Comparison of ENCODE assay signal across 7 mouse cellular contexts in the genomic region with DNA sequence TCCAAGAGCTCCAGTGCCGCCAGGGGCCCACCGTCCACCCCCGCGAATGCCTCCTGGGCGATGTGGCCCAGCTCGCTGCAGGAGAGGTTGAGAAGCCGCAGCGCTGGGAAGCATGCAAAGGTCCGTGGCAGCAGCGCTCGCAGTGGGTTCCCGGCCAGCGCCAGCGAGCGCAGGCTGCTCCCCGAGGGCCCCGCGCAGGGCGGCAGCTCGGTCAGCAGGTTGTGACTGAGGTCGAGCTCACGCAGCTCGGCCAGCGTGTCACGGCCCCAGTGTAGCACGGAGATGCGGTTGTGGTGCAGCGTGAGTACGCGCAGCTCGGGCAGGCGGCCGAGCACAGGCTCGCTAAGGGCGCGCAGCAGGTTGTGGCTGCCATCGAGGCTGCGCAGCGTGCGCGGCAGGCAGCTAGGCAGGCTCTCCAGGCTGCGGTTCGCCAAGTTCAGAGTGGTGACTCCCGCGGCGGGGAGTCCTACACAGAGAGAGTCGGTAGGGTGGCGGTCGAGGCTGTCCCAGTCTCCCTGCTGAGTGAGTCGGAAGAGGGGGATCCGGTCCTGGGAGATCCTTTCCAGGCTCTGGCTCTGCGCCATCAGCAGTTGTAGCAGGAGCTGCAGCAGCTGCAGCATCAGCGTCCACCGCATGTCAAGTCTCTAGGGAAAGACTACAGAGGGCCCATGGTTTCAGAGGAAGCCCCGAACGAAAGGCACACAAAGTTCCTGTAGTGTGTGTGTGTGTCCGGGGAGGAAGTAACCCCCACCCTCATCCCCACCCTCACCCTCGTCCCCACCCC. TPM values are rescaled to one million over a fixed set of nuclear protein-coding genes. Genes with fewer than 3 reads are reported as not detected.
DNase-seq lines count a peak whose midpoint lies in the region; ATAC-seq and TF ChIP-seq lines count a peak whose summit lies in the region.

No protein-coding gene starts in this region.

- H3K27me3 ChIP-seq in lung, embryonic 14.5 days (ENCODE audit: insufficient read depth, low read length), result peaks cover 38% of the 10 kb centered on the region; the same call in 1 of the 2 replicates
- H3K27me3 ChIP-seq in embryonic facial prominence, embryonic 15.5 days, result peaks cover 39% of the 10 kb centered on the region
- H3K27me3 ChIP-seq in hindbrain, embryonic 14.5 days (ENCODE audit: control insufficient read depth, insufficient read depth, low read length), result peaks cover 39% of the 10 kb centered on the region
- H3K27me3 ChIP-seq in liver, embryonic 14.5 days (ENCODE audit: control insufficient read depth, insufficient read depth, low read length), result peaks cover 27% of the 10 kb centered on the region

- peak; percentile 82 for ATAC-seq in lung, embryonic 14.5 days (ENCODE audit: insufficient read depth)
- peak; percentile 73 for ATAC-seq in embryonic facial prominence, embryonic 15.5 days (ENCODE audit: insufficient number of reproducible peaks, low FRiP score, low TSS enrichment, low read depth)
- ATAC-seq in hindbrain, embryonic 14.5 days (ENCODE audit: low FRiP score), result peak; percentile 75
- peak; percentile 26; the same call in 1 of the 2 replicates for ATAC-seq in liver, embryonic 14.5 days (ENCODE audit: insufficient read depth)

- peak overlapping the region; percentile 93 for H3K4me2 ChIP-seq in lung, embryonic 14.5 days
- H3K4me2 ChIP-seq in embryonic facial prominence, embryonic 15.5 days (replicated peaks), result peak overlapping the region; percentile 96
- H3K4me2 ChIP-seq in hindbrain, embryonic 14.5 days (replicated peaks), result peak overlapping the region; percentile 72
- H3K4me2 ChIP-seq in liver, embryonic 14.5 days (ENCODE audit: low read depth), result peak overlapping the region; percentile 53

- TF ChIP-seq EP300 in liver, embryonic 14.5 days (IDR thresholded peaks at IDR 0.05; ENCODE audit: low read depth), result no peak

- no peaks in the 10 kb centered on the region for H3K36me3 ChIP-seq in lung, embryonic 14.5 days (ENCODE audit: insufficient read depth)
- no peaks in the 10 kb centered on the region for H3K36me3 ChIP-seq in embryonic facial prominence, embryonic 15.5 days
- H3K36me3 ChIP-seq in hindbrain, embryonic 14.5 days (replicated peaks; ENCODE audit: control insufficient read depth, insufficient read depth), result no peaks in the 10 kb centered on the region
- no peaks in the 10 kb centered on the region for H3K36me3 ChIP-seq in liver, embryonic 14.5 days (replicated peaks; ENCODE audit: control insufficient read depth, insufficient read depth, low read depth)

- WGBS in lung, embryonic 14.5 days, result under 1% methylated on average over 58 of the region's 58 CpGs
- under 1% methylated on average over 57 of the region's 58 CpGs for WGBS in embryonic facial prominence, embryonic 15.5 days
- WGBS in hindbrain, embryonic 14.5 days, result under 1% methylated on average over 58 of the region's 58 CpGs
- whole genome bisulfite sequencing in liver, embryonic 14.5 days (ENCODE audit: insufficient replicate concordance), result under 1% methylated on average over 58 of the region's 58 CpGs

- no peak overlapping the region for H3K27ac ChIP-seq in lung, embryonic 14.5 days (ENCODE audit: low read depth)
- H3K27ac ChIP-seq in embryonic facial prominence, embryonic 15.5 days (replicated peaks), result no peak overlapping the region
- H3K27ac ChIP-seq in hindbrain, embryonic 14.5 days, result no peak overlapping the region
- no peak overlapping the region for H3K27ac ChIP-seq in liver, embryonic 14.5 days

- TF ChIP-seq CTCF in lung, embryonic 14.5 days (IDR thresholded peaks at IDR 0.05; ENCODE audit: low read depth), result no peak
- no peak for TF ChIP-seq CTCF in liver, embryonic 14.5 days (IDR thresholded peaks at IDR 0.05; ENCODE audit: low read depth)

- peak; percentile 83 for DNase-seq in lung, embryonic 14.5 days
- no peak for DNase-seq in lung, adult 18-20 months
- peak; percentile 51 for DNase-seq in adrenal gland, postnatal 14 days
- DNase-seq in hindbrain, embryonic 14.5 days (ENCODE audit: low spot score), result peak; percentile 65
- no peak for DNase-seq in liver, embryonic 14.5 days (ENCODE audit: low read depth in 3 of 3, low spot score in 3 of 3)
- DNase-seq in retina, embryonic 14.5 days (ENCODE audit: low spot score), result peak; percentile 59

- H3K9me3 ChIP-seq in lung, embryonic 14.5 days (ENCODE audit: low read depth, low read length), result no peaks in the 10 kb centered on the region
- H3K9me3 ChIP-seq in embryonic facial prominence, embryonic 15.5 days (replicated peaks), result no peaks in the 10 kb centered on the region
- H3K9me3 ChIP-seq in hindbrain, embryonic 14.5 days (ENCODE audit: control insufficient read depth, low read length), result no peaks in the 10 kb centered on the region
- no peaks in the 10 kb centered on the region for H3K9me3 ChIP-seq in liver, embryonic 14.5 days (ENCODE audit: control insufficient read depth, low read length)

- no peaks in the 10 kb centered on the region for H3K4me1 ChIP-seq in lung, embryonic 14.5 days (ENCODE audit: insufficient read depth)
- H3K4me1 ChIP-seq in embryonic facial prominence, embryonic 15.5 days, result peaks cover 11% of the 10 kb centered on the region
- peaks cover 9% of the 10 kb centered on the region for H3K4me1 ChIP-seq in hindbrain, embryonic 14.5 days (replicated peaks; ENCODE audit: control insufficient read depth, insufficient read depth, low read length)
- no peaks in the 10 kb centered on the region for H3K4me1 ChIP-seq in liver, embryonic 14.5 days (replicated peaks; ENCODE audit: control insufficient read depth in 2 of 2, insufficient read depth in 2 of 2, low read length in 1 of 2)

- peak overlapping the region; percentile 34; the same call in 1 of the 2 replicates for H3K9ac ChIP-seq in lung, embryonic 14.5 days
- H3K9ac ChIP-seq in embryonic facial prominence, embryonic 15.5 days, result peak overlapping the region; percentile 4; the same call in 1 of the 2 replicates
- H3K9ac ChIP-seq in hindbrain, embryonic 14.5 days, result peak overlapping the region; percentile 48
- H3K9ac ChIP-seq in liver, embryonic 14.5 days (replicated peaks), result no peak overlapping the region

- peak overlapping the region; percentile 46 for H3K4me3 ChIP-seq in lung, embryonic 14.5 days (ENCODE audit: low read depth, low read length)
- H3K4me3 ChIP-seq in embryonic facial prominence, embryonic 15.5 days (replicated peaks), result peak overlapping the region; percentile 50
- H3K4me3 ChIP-seq in hindbrain, embryonic 14.5 days (replicated peaks; ENCODE audit: low read length), result peak overlapping the region; percentile 53
- H3K4me3 ChIP-seq in liver, embryonic 14.5 days (ENCODE audit: insufficient read depth in 1 of 2, low read depth in 2 of 2, low read length in 2 of 2), result peak overlapping the region; percentile 2 to 23; a peak in 3 of 4 replicates

RNA-seq across cellular contexts. Expression of a gene that starts 1.2 kb away (rescaled TPM):
- polyA plus RNA-seq in lung, embryonic 14.5 days (2014; fragmentation: Nextera tagmentation; extraction: Ambion mirVana), result 4.7 and 6.6 TPM in 2 replicates
- 3.0 and 3.3 TPM in 2 replicates for total RNA-seq in adrenal gland, postnatal 14 days (2021)
- polyA plus RNA-seq in embryonic facial prominence, embryonic 15.5 days (2015; fragmentation: Nextera tagmentation; extraction: Ambion mirVana), result 0.21 and 0.23 TPM in 2 replicates
- 0.39 and 0.51 TPM in 2 replicates for polyA plus RNA-seq in hindbrain, embryonic 14.5 days (2014; fragmentation: Nextera tagmentation; extraction: Ambion mirVana)
- 0.36 and 0.39 TPM in 2 replicates for polyA plus RNA-seq in liver, embryonic 14.5 days (2012; rRNA removed)
- polyA plus RNA-seq in liver, embryonic 14.5 days (2014; fragmentation: Nextera tagmentation; extraction: Ambion mirVana), result 0.67 and 0.72 TPM in 2 replicates

RNA-seq across cellular contexts. Expression of a gene that starts 33.0 kb away (rescaled TPM):
- 28.5 and 28.6 TPM in 2 replicates for polyA plus RNA-seq in lung, embryonic 14.5 days (2014; fragmentation: Nextera tagmentation; extraction: Ambion mirVana)
- total RNA-seq in adrenal gland, postnatal 14 days (2021), result 117 and 131 TPM in 2 replicates
- polyA plus RNA-seq in embryonic facial prominence, embryonic 15.5 days (2015; fragmentation: Nextera tagmentation; extraction: Ambion mirVana), result 19.6 and 20.0 TPM in 2 replicates
- polyA plus RNA-seq in hindbrain, embryonic 14.5 days (2014; fragmentation: Nextera tagmentation; extraction: Ambion mirVana), result 19.0 and 19.1 TPM in 2 replicates
- polyA plus RNA-seq in liver, embryonic 14.5 days (2012; rRNA removed), result 8.9 and 10.1 TPM in 2 replicates
- 9.0 and 14.3 TPM in 2 replicates for polyA plus RNA-seq in liver, embryonic 14.5 days (2014; fragmentation: Nextera tagmentation; extraction: Ambion mirVana)

Comparison
In these comparisons a context has a peak if more than half of its experiments do, and no peak if none do; other contexts are left out.
1. DNase-seq: peak in lung, embryonic 14.5 days (single experiment), adrenal gland, postnatal 14 days (single experiment), hindbrain, embryonic 14.5 days (single experiment) and retina, embryonic 14.5 days (single experiment); none in lung, adult 18-20 months (0 of 2) and liver, embryonic 14.5 days (0 of 3).
2. ATAC-seq: peak in every context shown above with its lines; median percentile 82 in lung, embryonic 14.5 days; 75 in hindbrain, embryonic 14.5 days; 73 in embryonic facial prominence, embryonic 15.5 days; 26 in liver, embryonic 14.5 days.
3. Peak in every context shown above with its lines, with median percentiles within 50 percentile points of each other: H3K4me2 ChIP-seq and H3K4me3 ChIP-seq.